Mouse (Mus musculus) stomach, postnatal 0 days (tissue): ENCODE measurements around the gene 4921536K21Rik.

ENCODE experiments used
- CTCF ChIP-seq: IDR thresholded peaks from 2 replicates; pipeline ENCODE4 v1.5.1; 2016; ENCODE audit warnings: antibody characterized with exemption, low read depth, mild to moderate bottlenecking, moderate library complexity
- EP300 ChIP-seq: optimal IDR thresholded peaks from 2 replicates; pipeline ENCODE3; 2016; ENCODE audit warnings: antibody characterized with exemption

DNA sequence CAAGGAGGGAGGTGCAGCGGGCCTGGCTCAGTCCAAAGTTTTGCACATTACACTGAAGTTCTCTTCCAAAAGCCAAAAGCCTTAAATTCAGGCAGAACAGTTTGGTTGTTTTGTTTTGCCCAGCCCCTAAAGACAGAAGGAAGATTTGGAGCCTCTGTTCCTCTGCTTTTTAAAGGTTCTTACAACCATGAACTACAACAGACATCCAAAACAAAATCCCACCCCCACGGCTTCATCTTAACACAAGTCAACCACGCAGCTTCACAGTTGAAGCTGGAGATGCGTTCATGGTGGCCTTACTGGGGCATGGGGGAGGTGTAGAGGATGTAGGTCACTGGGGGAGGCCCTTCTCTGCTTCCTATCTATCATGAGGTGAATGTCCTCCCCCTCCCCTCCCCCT lies 43.0 kb downstream of the 4921536K21Rik start:
- TF ChIP-seq EP300 (no peak), CTCF (no peak)
